Mouse (Mus musculus) lung, postnatal 0 days (tissue): ENCODE measurements around the gene Nacad. TPM values are rescaled to one million over a fixed set of nuclear protein-coding genes. Genes with fewer than 3 reads are reported as not detected.
A peak's percentile ranks its signal among the peaks of the same experiment; 100 is the strongest.

Source experiments
- ATAC-seq: fragments of 200-750 bp; cut with Nextera tagmentation; 2 replicates; pipeline ENCODE4 v1.8.0; 2017; ENCODE audit warnings: moderate library complexity
- DNase-seq: peaks from one replicate; pipeline ENCODE4 v3.0.0-alpha.2; 2016; ENCODE audit warnings: low spot score
- H3K27ac ChIP-seq: fragments of 300-500 bp; sonication (generic); 2 replicates; pipeline ENCODE4 v1.5.1; 2014; ENCODE audit warnings: antibody characterized with exemption, mild to moderate bottlenecking, low read length, mixed read lengths
- H3K27me3 ChIP-seq: fragments of 300-500 bp; sonication (generic); replicated peaks from 2 replicates; pipeline ENCODE4 v1.6.1; 2014; ENCODE audit warnings: low read length, mixed read lengths; ENCODE audit not compliant: insufficient read depth
- H3K36me3 ChIP-seq: fragments of 300-500 bp; sonication (generic); 2 replicates; pipeline ENCODE4 v1.6.1; 2014; ENCODE audit warnings: low read length, mixed read lengths; ENCODE audit not compliant: insufficient read depth
- H3K4me1 ChIP-seq: fragments of 300-500 bp; sonication (generic); 2 replicates; pipeline ENCODE4 v1.6.1; 2014; ENCODE audit warnings: antibody characterized with exemption, low read depth, low read length, mixed read lengths; ENCODE audit not compliant: insufficient read depth
- H3K4me2 ChIP-seq: fragments of 300-500 bp; sonication (generic); replicated peaks from 2 replicates; pipeline ENCODE4 v1.6.1; 2014; ENCODE audit warnings: low read depth, mild to moderate bottlenecking, low read length, moderate library complexity, mixed read lengths
- H3K4me3 ChIP-seq: fragments of 300-500 bp; sonication (generic); 2 replicates; pipeline ENCODE4 v1.5.1; 2014; ENCODE audit warnings: low read depth, low read length
- H3K9ac ChIP-seq: fragments of 300-500 bp; sonication (generic); replicated peaks from 2 replicates; pipeline ENCODE4 v1.6.1; 2014; ENCODE audit warnings: low read depth, mild to moderate bottlenecking
- H3K9me3 ChIP-seq: fragments of 300-500 bp; sonication (generic); 2 replicates; pipeline ENCODE4 v1.6.1; 2016; ENCODE audit warnings: low read length, mixed read lengths
- CTCF ChIP-seq: IDR thresholded peaks from 2 replicates; pipeline ENCODE4 v1.5.1; 2016; ENCODE audit warnings: antibody characterized with exemption, mild to moderate bottlenecking
- EP300 ChIP-seq: IDR thresholded peaks from 2 replicates; pipeline ENCODE4 v1.6.1; 2016; ENCODE audit warnings: antibody characterized with exemption, mild to moderate bottlenecking, control low read depth
- WGBS: fragments of 180-500 bp; shearing (Covaris S2); extraction: QIAGEN DNeasy Blood & Tissue Kit; methylation state at CpG from one replicate; pipeline ENCODE4 v1.1.7; 2014; 5-methylcytosine and 5-hydroxymethylcytosine counted together
- polyA plus RNA-seq: library from polyadenylated mRNA; unstranded; fragments of >200 nt; fragmentation: Nextera tagmentation; extraction: Ambion mirVana; gene quantifications from 2 replicates; pipeline ENCODE4 v1.2.1, GENCODE M21; 2015

The Nacad gene
- polyA plus RNA-seq, 1 experiment from 2014 or later: 3.2 TPM

GRCm38 (mm10) chr11:6639072-6639471 lies 33.2 kb upstream of the Nacad start:
- DNase-seq (no peak), ATAC-seq (peak; percentile 67)
- WGBS: 63% methylated on average over 6 of the region's 6 CpGs
- no peaks in the 10 kb centered on the region for H3K9me3 ChIP-seq
- no peak overlapping the region for H3K27ac ChIP-seq
- no peaks in the 10 kb centered on the region for H3K4me1 ChIP-seq
- no peak overlapping the region for H3K9ac ChIP-seq
- no peaks in the 10 kb centered on the region for H3K27me3 ChIP-seq
- TF ChIP-seq CTCF (no peak), EP300 (no peak)
- H3K36me3 ChIP-seq: no peaks in the 10 kb centered on the region
- no peak overlapping the region for H3K4me3 ChIP-seq
- no peak overlapping the region for H3K4me2 ChIP-seq

GRCm38 (mm10) chr11:6638537-6638936 lies 32.7 kb upstream of the Nacad start, which contains the start of gene Wap:
TSS of gene Wap (minus strand) at chr11:6638637.
- Histone ChIP-seq H3K4me3 (no peak within 1 kb of the TSS), H3K27ac (no peak within 1 kb of the TSS), H3K27me3 (no peaks in the 10 kb centered on the region), H3K9ac (no peak within 1 kb of the TSS), H3K9me3 (no peaks in the 10 kb centered on the region), H3K4me2 (no peak within 1 kb of the TSS), H3K4me1 (no peaks in the 10 kb centered on the region), H3K36me3 (no peaks in the 10 kb centered on the region)
- no peak for ATAC-seq
- no peak for DNase-seq
- WGBS: 82% methylated on average over 4 of the region's 4 CpGs
- TF ChIP-seq EP300 (no peak), CTCF (no peak)

- Histone ChIP-seq H3K36me3 (no peaks in the 10 kb centered on the region), H3K4me2 (no peak overlapping the region), H3K4me1 (no peaks in the 10 kb centered on the region), H3K9me3 (no peaks in the 10 kb centered on the region), H3K4me3 (no peak overlapping the region), H3K27ac (no peak overlapping the region), H3K9ac (no peak overlapping the region), H3K27me3 (no peaks in the 10 kb centered on the region)
- no peak for DNase-seq
- 69% methylated on average over 8 of the region's 8 CpGs for WGBS
- no peak for ATAC-seq
- TF ChIP-seq CTCF: no peak
- TF ChIP-seq EP300: no peak
These were observed 30.3 kb upstream of the Nacad start for GRCm38 (mm10) chr11:6636150-6636549.

GRCm38 (mm10) chr11:6629655-6630054 lies 23.8 kb upstream of the Nacad start:
- peaks cover 9% of the 10 kb centered on the region; the same call in 1 of the 2 replicates for H3K4me1 ChIP-seq
- ATAC-seq: no peak
- no peak overlapping the region for H3K27ac ChIP-seq
- TF ChIP-seq EP300: no peak
- TF ChIP-seq CTCF: peak; percentile 60
- no peak overlapping the region for H3K4me3 ChIP-seq
- no peaks in the 10 kb centered on the region for H3K27me3 ChIP-seq
- H3K9ac ChIP-seq: no peak overlapping the region
- no peaks in the 10 kb centered on the region for H3K36me3 ChIP-seq
- peak; percentile 36 for DNase-seq
- no peak overlapping the region for H3K4me2 ChIP-seq
- no peaks in the 10 kb centered on the region for H3K9me3 ChIP-seq

GRCm38 (mm10) chr11:6628568-6628967 lies 22.7 kb upstream of the Nacad start:
- H3K27me3 ChIP-seq: no peaks in the 10 kb centered on the region
- WGBS: 20% methylated on average over 4 of the region's 4 CpGs
- no peak overlapping the region for H3K9ac ChIP-seq
- TF ChIP-seq CTCF (peak; percentile 73), EP300 (no peak)
- H3K4me2 ChIP-seq: no peak overlapping the region
- H3K9me3 ChIP-seq: no peaks in the 10 kb centered on the region
- peak; percentile 48 for DNase-seq
- no peak overlapping the region for H3K4me3 ChIP-seq
- peaks cover 9% of the 10 kb centered on the region; the same call in 1 of the 2 replicates for H3K4me1 ChIP-seq
- H3K36me3 ChIP-seq: no peaks in the 10 kb centered on the region
- ATAC-seq: no peak
- no peak overlapping the region for H3K27ac ChIP-seq

- H3K4me1 ChIP-seq: peaks cover 9% of the 10 kb centered on the region; the same call in 1 of the 2 replicates
- H3K9me3 ChIP-seq: no peaks in the 10 kb centered on the region
- no peak overlapping the region for H3K4me3 ChIP-seq
- no peak for ATAC-seq
- no peaks in the 10 kb centered on the region for H3K27me3 ChIP-seq
- DNase-seq: no peak
- H3K9ac ChIP-seq: no peak overlapping the region
- no peak overlapping the region for H3K27ac ChIP-seq
- 59% methylated on average over 4 of the region's 4 CpGs for WGBS
- no peak for TF ChIP-seq CTCF
- no peak for TF ChIP-seq EP300
- no peaks in the 10 kb centered on the region; the same call in 1 of the 2 replicates for H3K36me3 ChIP-seq
- H3K4me2 ChIP-seq: no peak overlapping the region
These were observed 21.9 kb upstream of the Nacad start for GRCm38 (mm10) chr11:6627731-6628130.

- no peaks in the 10 kb centered on the region for H3K9me3 ChIP-seq
- DNase-seq (no peak), ATAC-seq (peak; percentile 12; the same call in 1 of the 2 replicates)
- H3K9ac ChIP-seq: peak overlapping the region; percentile 73
- 10% methylated on average over 16 of the region's 16 CpGs for WGBS
- H3K4me2 ChIP-seq: peak overlapping the region; percentile 69
- no peaks in the 10 kb centered on the region for H3K27me3 ChIP-seq
- TF ChIP-seq CTCF: no peak
- H3K4me3 ChIP-seq: peak overlapping the region; percentile 70
- no peaks in the 10 kb centered on the region; the same call in 1 of the 2 replicates for H3K36me3 ChIP-seq
- peak overlapping the region; percentile 94 for H3K27ac ChIP-seq
- H3K4me1 ChIP-seq: peaks cover 9% of the 10 kb centered on the region; the same call in 1 of the 2 replicates
These were observed 20.5 kb upstream of the Nacad start for GRCm38 (mm10) chr11:6626388-6626772.
